Mouse (Mus musculus) left cerebral cortex, postnatal 10 days (tissue): ENCODE data around the gene Tsks. TPM values are rescaled to one million over a fixed set of nuclear protein-coding genes. Genes with fewer than 3 reads are reported as not detected.

Experiments used
- DNase-seq, 2 experiments: peaks; one replicate each; pipeline ENCODE4 v3.0.0; 2021 to 2022; ENCODE audit warnings: low spot score in 2 of 2, mixed read lengths in 1 of 2; ENCODE audit errors: extremely low spot score in 1 of 2
- intact Hi-C: fragments of 180-260 bp; cut with DNase I; formaldehyde crosslinking; loops from one replicate; pipeline ENCODE4 v1.15.1; 2025
- total RNA-seq, 2 experiments: library from RNA; stranded (reverse); gene quantifications; 2 replicates each; pipeline ENCODE4 v1.2.3; 2021

Gene Tsks
- 1 to 10 TPM; 1.0 to 1.7 TPM for total RNA-seq

- intact Hi-C loops = no loop called here
- peak in 1 of 2 experiments; percentile 16 for DNase-seq
Measured at GRCm38 (mm10) chr7:44942904-44943303, at the start of gene Tsks. Gene Tsks (plus strand): TSS chr7:44943204.

DNA sequence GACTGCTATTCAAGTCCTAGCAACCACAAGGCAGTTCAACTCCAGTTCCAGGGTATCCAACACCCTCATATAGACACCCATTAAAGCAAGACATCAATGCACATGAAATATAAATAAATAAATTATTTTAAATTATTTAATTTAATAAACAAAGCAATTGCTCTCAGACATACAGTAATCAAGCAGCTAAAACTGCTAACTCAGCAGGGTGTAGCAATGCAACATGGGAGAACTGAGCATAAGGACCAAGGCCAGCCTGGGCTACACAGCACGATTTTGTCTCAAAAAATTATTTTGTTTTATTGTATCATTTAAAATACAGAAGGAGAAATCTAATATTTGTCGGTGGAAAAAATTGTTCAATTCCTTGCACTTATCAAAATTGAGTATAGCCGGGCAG, 48.8 kb upstream of the Tsks start:
- DNase-seq = no peak
- intact Hi-C loops = no loop called here

- DNase-seq = no peak
Measured at GRCm38 (mm10) chr7:44895206-44895592, 47.8 kb upstream of the Tsks start.

GRCm38 (mm10) chr7:44895593-44896434, 47.2 kb upstream of the Tsks start, which contains the start of gene Fuz:
Gene Fuz (plus strand): TSS chr7:44896079.
- intact Hi-C loops = no loop called here
- DNase-seq = peak; percentile 93 to 94

More at GRCm38 (mm10) chr7:44895206-44895592, 47.8 kb upstream of the Tsks start:
- intact Hi-C loops = no loop called here

- intact Hi-C loops = no loop called here
- no peak for DNase-seq
Measured at GRCm38 (mm10) chr7:44896499-44896898, 46.5 kb upstream of the Tsks start.

- peak in 1 of 2 experiments; percentile 70 for DNase-seq
- intact Hi-C loops = no loop called here
Measured at GRCm38 (mm10) chr7:44898607-44899006, 44.4 kb upstream of the Tsks start.

GRCm38 (mm10) chr7:44900632-44901031, 42.4 kb upstream of the Tsks start:
- DNase-seq = no peak
- intact Hi-C loops = no loop called here

- DNase-seq = peak in 1 of 2 experiments; percentile 63
- intact Hi-C loops = no loop called here
Measured at GRCm38 (mm10) chr7:44901230-44901722, 41.7 kb upstream of the Tsks start.

- DNase-seq = no peak
- intact Hi-C loops = no loop called here
Measured at GRCm38 (mm10) chr7:44905430-44905829, 37.6 kb upstream of the Tsks start.

GRCm38 (mm10) chr7:44908706-44909476, 34.1 kb upstream of the Tsks start:
- DNase-seq = no peak
- intact Hi-C loops = no loop called here

DNA sequence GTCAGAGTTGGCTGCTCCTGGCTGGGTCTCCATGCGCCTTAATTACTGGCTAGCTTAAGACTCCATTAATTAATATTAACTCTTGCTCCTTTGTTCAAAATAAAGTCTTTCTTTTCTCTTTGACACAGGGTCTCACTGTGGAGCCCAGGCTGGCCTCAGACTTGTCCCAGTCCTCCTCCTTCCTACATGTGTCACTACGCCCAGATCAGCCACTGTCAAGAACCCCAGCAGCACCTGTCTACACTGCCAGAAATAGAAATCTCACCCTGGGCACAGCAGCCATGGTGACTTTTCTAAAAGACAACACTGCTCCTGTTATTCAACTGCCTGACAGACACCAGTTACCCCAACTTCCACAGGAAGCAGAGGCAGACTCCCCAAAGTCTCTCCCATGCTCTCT, 28.6 kb upstream of the Tsks start:
- DNase-seq = no peak
- intact Hi-C loops = no loop called here

GRCm38 (mm10) chr7:44915314-44915713, 27.7 kb upstream of the Tsks start:
- DNase-seq = no peak
- intact Hi-C loops = no loop called here

DNA sequence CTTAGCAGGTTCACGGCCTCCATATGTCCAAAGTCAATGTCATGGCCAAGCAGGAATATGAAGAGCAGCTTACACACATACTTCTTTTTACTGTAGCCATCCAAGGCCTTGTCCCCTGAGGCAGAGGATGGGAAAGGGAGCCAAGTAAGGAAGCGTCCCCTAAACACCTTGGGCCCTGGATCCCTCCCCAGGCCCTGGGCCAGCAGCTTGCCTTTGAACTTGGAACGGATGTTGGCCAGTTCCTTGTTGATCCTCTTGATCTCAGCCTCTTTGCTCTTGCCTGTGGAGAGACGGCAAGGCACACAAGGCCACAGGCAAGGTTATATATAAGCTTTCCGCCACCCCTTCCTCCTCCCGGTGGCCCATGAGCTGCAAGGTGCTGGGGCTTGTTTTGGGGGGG, 26.8 kb upstream of the Tsks start:
- intact Hi-C loops = no loop called here
- peak in 1 of 2 experiments; percentile 74 for DNase-seq

DNA sequence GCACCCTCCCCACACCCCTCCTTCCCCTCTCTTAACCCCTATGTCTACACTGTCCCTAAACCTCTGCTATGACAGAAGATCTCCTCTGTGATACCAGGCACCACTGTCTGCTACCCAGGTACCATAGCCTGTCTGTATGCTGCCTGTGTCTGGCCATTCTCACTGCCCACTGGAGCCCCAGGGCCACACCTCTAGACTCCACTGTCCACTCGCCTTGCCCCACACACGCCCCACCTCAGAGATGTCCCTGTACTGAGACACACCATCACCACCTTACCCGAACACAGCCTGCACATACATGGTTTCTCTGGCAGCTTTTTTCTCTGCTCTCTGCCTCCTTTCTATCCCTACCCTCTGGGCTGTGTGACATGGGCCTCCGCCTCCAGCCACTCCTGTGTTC, 26.1 kb upstream of the Tsks start:
- DNase-seq = no peak
- intact Hi-C loops = no loop called here

DNA sequence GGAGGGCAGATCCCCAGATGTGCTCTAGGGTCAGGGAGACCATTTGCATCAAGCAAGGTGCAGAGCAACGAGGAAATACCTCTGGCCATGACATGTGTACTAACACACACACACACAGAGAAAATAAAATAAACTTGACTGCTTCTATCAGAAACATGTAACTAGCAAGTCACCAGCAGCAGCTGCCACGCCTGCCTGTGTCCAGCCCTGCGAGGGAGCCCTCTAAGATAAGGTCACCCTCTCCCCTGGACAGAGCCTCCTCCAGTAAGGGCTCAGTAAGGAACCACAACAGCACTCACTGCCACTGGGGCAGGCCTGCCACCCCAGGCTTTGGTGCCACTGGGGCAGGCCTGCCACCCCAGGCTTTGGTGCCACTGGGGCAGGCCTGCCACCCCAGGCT, 24.8 kb upstream of the Tsks start:
- intact Hi-C loops = no loop called here
- DNase-seq = no peak

DNA sequence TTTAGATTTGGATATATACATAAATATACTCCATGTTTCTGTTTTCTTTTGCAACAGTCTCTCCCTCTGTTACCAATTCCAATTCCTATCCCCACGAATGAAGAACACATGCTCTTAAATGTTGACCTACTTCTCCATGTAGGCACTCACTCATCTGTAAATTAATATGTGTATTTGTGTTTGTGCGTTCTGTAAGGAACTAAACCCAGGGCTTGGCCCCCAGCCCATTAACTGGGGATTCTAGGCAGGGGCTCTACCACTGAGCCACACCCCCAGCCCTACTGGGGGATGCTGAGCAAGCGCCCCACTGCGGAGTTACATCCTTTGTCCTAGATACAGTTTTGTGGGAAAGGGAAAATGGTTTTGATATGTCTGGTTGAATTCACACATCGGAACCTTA, 23.9 kb upstream of the Tsks start:
- intact Hi-C loops = no loop called here
- no peak for DNase-seq

GRCm38 (mm10) chr7:44922530-44922929, 20.5 kb upstream of the Tsks start:
- intact Hi-C loops = loop anchor here (5.0 kb wide), 1 partner anchor 35 kb away; no protein-coding TSS in a partner anchor
- DNase-seq = no peak

- DNase-seq = no peak
- intact Hi-C loops = no loop called here
Measured at GRCm38 (mm10) chr7:44925468-44925867, 17.5 kb upstream of the Tsks start.

DNA sequence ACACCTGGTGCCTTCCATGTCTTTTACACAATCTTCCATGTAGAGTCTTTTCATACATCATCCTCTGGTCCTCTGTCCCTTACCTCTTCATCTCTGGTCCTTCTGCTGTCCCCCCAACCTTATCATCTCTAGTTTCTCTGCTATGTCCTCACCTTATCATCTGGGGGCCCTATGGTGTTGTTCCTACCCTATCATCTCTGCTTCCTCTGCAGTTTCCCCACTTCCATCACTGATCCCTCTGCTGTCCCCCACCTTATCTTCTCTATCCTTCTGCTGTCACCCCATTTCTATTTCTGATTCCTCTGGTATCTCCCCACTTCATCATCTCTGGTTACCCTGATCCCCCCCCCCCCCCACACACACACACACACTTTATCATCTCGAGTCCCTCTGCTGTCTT, 14.4 kb upstream of the Tsks start:
- intact Hi-C loops = no loop called here

More for the DNA sequence above, 14.4 kb upstream of the Tsks start:
- no peak for DNase-seq
